ENCODE assay signal across 8 mouse cellular contexts in the genomic region with DNA sequence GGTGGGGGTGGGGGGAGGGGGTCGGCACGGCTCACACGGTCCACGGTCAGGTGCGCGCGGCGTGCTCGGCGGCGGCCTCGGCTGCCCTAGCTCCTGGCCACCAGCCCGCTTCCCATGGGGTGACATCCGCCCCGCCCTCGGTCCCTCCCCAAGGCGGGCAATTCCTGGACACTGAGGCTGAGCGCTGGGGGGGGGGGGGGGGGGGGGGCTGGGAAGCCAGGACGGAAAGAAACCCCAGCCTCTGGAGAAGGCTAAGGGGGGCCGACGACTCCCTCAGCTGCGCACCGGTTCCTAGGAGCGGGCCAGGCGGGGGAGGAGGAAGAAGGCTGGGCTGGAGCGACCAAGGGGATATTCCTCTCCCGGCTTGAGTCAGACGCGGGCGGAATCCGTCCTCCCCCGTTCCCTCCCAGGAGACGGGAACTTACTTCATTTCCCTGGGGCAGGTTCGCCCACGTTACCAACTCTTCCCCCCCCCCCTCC. TPM values are rescaled to one million over a fixed set of nuclear protein-coding genes. Genes with fewer than 3 reads are reported as not detected.
DNase-seq lines count a peak whose midpoint lies in the region; ATAC-seq and TF ChIP-seq lines count a peak whose summit lies in the region.

No protein-coding gene starts in this region.

- H3K36me3 ChIP-seq in embryonic facial prominence, embryonic 11.5 days (replicated peaks; ENCODE audit: control insufficient read depth, insufficient read depth, low read depth, low read length): no peaks in the 10 kb centered on the region
- H3K36me3 ChIP-seq in intestine, postnatal 0 days (ENCODE audit: control insufficient read depth, insufficient read depth): peaks cover 5% of the 10 kb centered on the region; the same call in 1 of the 2 replicates
- H3K36me3 ChIP-seq in limb, embryonic 15.5 days: peaks cover 5% of the 10 kb centered on the region; the same call in 1 of the 2 replicates
- H3K36me3 ChIP-seq in midbrain, postnatal 0 days (ENCODE audit: insufficient read depth, low read length): peaks cover 3% of the 10 kb centered on the region; the same call in 1 of the 2 replicates
- H3K36me3 ChIP-seq in stomach, postnatal 0 days (ENCODE audit: control insufficient read depth, insufficient read depth, low read length): peaks cover 3% of the 10 kb centered on the region; the same call in 1 of the 2 replicates

- peak overlapping the region; percentile 44; the same call in 1 of the 2 replicates for H3K27ac ChIP-seq in embryonic facial prominence, embryonic 11.5 days (replicated peaks; ENCODE audit: low read depth, low read length)
- H3K27ac ChIP-seq in intestine, postnatal 0 days (ENCODE audit: low read depth, low read length): peak overlapping the region; percentile 100
- H3K27ac ChIP-seq in limb, embryonic 15.5 days: peak overlapping the region; percentile 96
- H3K27ac ChIP-seq in midbrain, postnatal 0 days (ENCODE audit: low read depth, low read length): peak overlapping the region; percentile 90
- peak overlapping the region; percentile 99 for H3K27ac ChIP-seq in stomach, postnatal 0 days (replicated peaks)

- H3K9ac ChIP-seq in embryonic facial prominence, embryonic 11.5 days (replicated peaks; ENCODE audit: low read length): peak overlapping the region; percentile 61
- H3K9ac ChIP-seq in intestine, postnatal 0 days (ENCODE audit: low read depth, low read length): peak overlapping the region; percentile 83
- peak overlapping the region; percentile 42 for H3K9ac ChIP-seq in limb, embryonic 15.5 days
- H3K9ac ChIP-seq in midbrain, postnatal 0 days (replicated peaks; ENCODE audit: low read length, poor library complexity, severe bottlenecking): peak overlapping the region; percentile 77
- H3K9ac ChIP-seq in stomach, postnatal 0 days (ENCODE audit: low read length): peak overlapping the region; percentile 73

- H3K4me3 ChIP-seq in embryonic facial prominence, embryonic 11.5 days (ENCODE audit: low read depth, low read length): peak overlapping the region; percentile 51
- H3K4me3 ChIP-seq in intestine, postnatal 0 days (ENCODE audit: low read depth, low read length): peak overlapping the region; percentile 69
- peak overlapping the region; percentile 53 for H3K4me3 ChIP-seq in limb, embryonic 15.5 days
- H3K4me3 ChIP-seq in midbrain, postnatal 0 days (ENCODE audit: low read depth, low read length): peak overlapping the region; percentile 61
- peak overlapping the region; percentile 72 for H3K4me3 ChIP-seq in stomach, postnatal 0 days (ENCODE audit: low read depth, low read length)

- TF ChIP-seq EP300 in stomach, postnatal 0 days (optimal IDR thresholded peaks at IDR 0.05): no peak

- ATAC-seq in embryonic facial prominence, embryonic 11.5 days (replicated peaks; ENCODE audit: insufficient number of reproducible peaks, low FRiP score, low TSS enrichment, low read depth): peak; percentile 71
- peak; percentile 76 for ATAC-seq in intestine, postnatal 0 days
- ATAC-seq in limb, embryonic 15.5 days (ENCODE audit: insufficient number of reproducible peaks, low FRiP score, low TSS enrichment, low read depth): peak; percentile 77
- ATAC-seq in midbrain, postnatal 0 days (ENCODE audit: low FRiP score): peak; percentile 82
- ATAC-seq in stomach, postnatal 0 days (ENCODE audit: low FRiP score, low TSS enrichment): peak; percentile 75

- H3K4me2 ChIP-seq in embryonic facial prominence, embryonic 11.5 days (ENCODE audit: low read depth, low read length): peak overlapping the region; percentile 100
- H3K4me2 ChIP-seq in intestine, postnatal 0 days (replicated peaks; ENCODE audit: low read depth): peak overlapping the region; percentile 82
- peak overlapping the region; percentile 84 for H3K4me2 ChIP-seq in limb, embryonic 15.5 days
- peak overlapping the region; percentile 86 for H3K4me2 ChIP-seq in midbrain, postnatal 0 days (ENCODE audit: low read depth, low read length, poor library complexity, severe bottlenecking)
- H3K4me2 ChIP-seq in stomach, postnatal 0 days (replicated peaks; ENCODE audit: low read depth): peak overlapping the region; percentile 82

- no peaks in the 10 kb centered on the region for H3K9me3 ChIP-seq in embryonic facial prominence, embryonic 11.5 days (replicated peaks; ENCODE audit: control insufficient read depth, low read length)
- no peaks in the 10 kb centered on the region for H3K9me3 ChIP-seq in intestine, postnatal 0 days (ENCODE audit: control insufficient read depth)
- H3K9me3 ChIP-seq in limb, embryonic 15.5 days: no peaks in the 10 kb centered on the region
- H3K9me3 ChIP-seq in midbrain, postnatal 0 days (ENCODE audit: low read length): no peaks in the 10 kb centered on the region
- H3K9me3 ChIP-seq in stomach, postnatal 0 days (ENCODE audit: control insufficient read depth, low read length): no peaks in the 10 kb centered on the region

- no peaks in the 10 kb centered on the region for H3K4me1 ChIP-seq in embryonic facial prominence, embryonic 11.5 days (ENCODE audit: control insufficient read depth, insufficient read depth, low read length)
- no peaks in the 10 kb centered on the region for H3K4me1 ChIP-seq in intestine, postnatal 0 days (replicated peaks; ENCODE audit: control insufficient read depth, insufficient read depth, low read length)
- H3K4me1 ChIP-seq in limb, embryonic 15.5 days: peaks cover 24% of the 10 kb centered on the region
- 0 out of 2 replicates have a peak, but pooled peaks cover 7% of the 10 kb centered on the region for H3K4me1 ChIP-seq in midbrain, postnatal 0 days (ENCODE audit: insufficient read depth, low read length)
- H3K4me1 ChIP-seq in stomach, postnatal 0 days (replicated peaks; ENCODE audit: control insufficient read depth, insufficient read depth): no peaks in the 10 kb centered on the region

- WGBS in embryonic facial prominence, embryonic 11.5 days: 1% methylated on average over 18 of the region's 35 CpGs
- under 1% methylated on average over 20 of the region's 35 CpGs for WGBS in intestine, postnatal 0 days
- WGBS in limb, embryonic 15.5 days: 0% methylated on average over 14 of the region's 35 CpGs
- WGBS in midbrain, postnatal 0 days: 0% methylated on average over 9 of the region's 35 CpGs
- 0% methylated on average over 22 of the region's 35 CpGs for WGBS in stomach, postnatal 0 days

- H3K27me3 ChIP-seq in embryonic facial prominence, embryonic 11.5 days (ENCODE audit: control insufficient read depth, insufficient read depth, low read length): no peaks in the 10 kb centered on the region; the same call in 1 of the 2 replicates
- H3K27me3 ChIP-seq in intestine, postnatal 0 days (replicated peaks; ENCODE audit: control insufficient read depth, insufficient read depth, low read length): no peaks in the 10 kb centered on the region
- 0 out of 2 replicates have a peak, but pooled peaks cover 3% of the 10 kb centered on the region for H3K27me3 ChIP-seq in limb, embryonic 15.5 days
- H3K27me3 ChIP-seq in midbrain, postnatal 0 days (ENCODE audit: insufficient read depth, low read length): no peaks in the 10 kb centered on the region
- no peaks in the 10 kb centered on the region for H3K27me3 ChIP-seq in stomach, postnatal 0 days (ENCODE audit: control insufficient read depth, insufficient read depth, low read length)

- peak; percentile 62 to 63 for DNase-seq in spleen, adult 18-20 months
- no peak for DNase-seq in spleen, adult 12 weeks (ENCODE audit: low spot score)
- DNase-seq in embryonic facial prominence, embryonic 11.5 days (ENCODE audit: low spot score): peak; percentile 70
- peak; percentile 100 for DNase-seq in heart, adult 11 months
- DNase-seq in midbrain, postnatal 0 days (ENCODE audit: low spot score): peak; percentile 77
- no peak for DNase-seq in stomach, postnatal 0 days (ENCODE audit: low spot score)

- TF ChIP-seq CTCF in intestine, postnatal 0 days (IDR thresholded peaks at IDR 0.05; ENCODE audit: low read depth): no peak
- no peak for TF ChIP-seq CTCF in midbrain, postnatal 0 days (IDR thresholded peaks at IDR 0.05)
- no peak for TF ChIP-seq CTCF in stomach, postnatal 0 days (IDR thresholded peaks at IDR 0.05; ENCODE audit: low read depth)

RNA-seq across cellular contexts. Expression of a gene that starts 0.7 kb away (rescaled TPM):
- 1.5 and 1.6 TPM in 2 replicates for polyA plus RNA-seq in embryonic facial prominence, embryonic 11.5 days (2014; fragmentation: Nextera tagmentation; extraction: Ambion mirVana)
- 78.9 and 90.2 TPM in 2 replicates for polyA plus RNA-seq in intestine, postnatal 0 days (2015; fragmentation: Nextera tagmentation; extraction: Ambion mirVana)
- 44.5 and 45.4 TPM in 2 replicates for polyA plus RNA-seq in limb, embryonic 15.5 days (2015; fragmentation: Nextera tagmentation; extraction: Ambion mirVana)
- total RNA-seq in midbrain, postnatal 0 days (2014; rRNA removed): 8.8 and 10.8 TPM in 2 replicates
- 5.9 and 7.9 TPM in 2 replicates for polyA plus RNA-seq in midbrain, postnatal 0 days (2015; fragmentation: Nextera tagmentation; extraction: Ambion mirVana)
- 24.8 and 28.7 TPM in 2 replicates for polyA plus RNA-seq in stomach, postnatal 0 days (2015; fragmentation: Nextera tagmentation; extraction: Ambion mirVana)

Comparison
In these comparisons a context has a peak if more than half of its experiments do, and no peak if none do; other contexts are left out.
1. DNase-seq: peak in spleen, adult 18-20 months (2 of 2), embryonic facial prominence, embryonic 11.5 days (single experiment), heart, adult 11 months (single experiment) and midbrain, postnatal 0 days (single experiment); none in spleen, adult 12 weeks (single experiment) and stomach, postnatal 0 days (single experiment).
2. H3K27ac ChIP-seq: peak in every context shown above with its lines; median percentile 100 in intestine, postnatal 0 days; 99 in stomach, postnatal 0 days; 96 in limb, embryonic 15.5 days; 90 in midbrain, postnatal 0 days; 44 in embryonic facial prominence, embryonic 11.5 days.
3. Peak in every context shown above with its lines, with median percentiles within 50 percentile points of each other: ATAC-seq, H3K4me2 ChIP-seq, H3K4me3 ChIP-seq and H3K9ac ChIP-seq.